Mouse (Mus musculus) fat pad, adult 2 months (tissue): ENCODE results near the gene Tmem132c.

Source experiments
- DNase-seq: peaks from one replicate; pipeline ENCODE4 v3.0.0-alpha.2; 2011; ENCODE audit warnings: low read depth, low spot score; ENCODE audit errors: extremely low read depth

The Tmem132c gene

DNA sequence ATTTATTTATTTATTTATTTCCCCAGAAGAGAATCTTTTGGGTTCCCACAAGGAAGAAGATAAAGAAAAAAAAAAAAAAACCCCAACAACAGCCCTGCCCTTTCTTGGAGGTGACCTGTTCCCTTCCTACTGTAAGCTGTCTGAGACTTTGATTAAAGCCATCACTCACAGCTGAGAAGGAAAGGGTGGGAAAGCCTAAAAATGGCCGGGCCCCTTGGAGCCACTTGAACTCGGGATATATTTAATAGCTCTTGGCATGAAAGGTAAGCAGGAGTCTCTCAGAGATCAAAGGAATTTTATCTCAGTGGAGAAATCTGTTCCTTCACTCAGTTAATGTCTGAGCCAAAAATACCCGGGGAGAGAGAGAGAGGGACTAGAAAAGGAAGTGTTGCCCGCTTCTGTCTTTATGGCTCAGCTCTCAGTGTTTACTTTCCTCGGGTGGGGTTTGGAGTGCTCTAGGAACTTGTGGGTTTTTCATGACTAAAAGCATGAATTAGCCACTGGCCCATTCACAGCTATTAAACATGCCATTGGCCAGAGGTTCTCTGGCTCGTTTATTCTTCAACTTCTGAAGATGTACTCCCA lies 41.0 kb downstream of the Tmem132c start:
- DNase-seq, result no peak

- no peak for DNase-seq
Measured at GRCm38 (mm10) chr5:127286886-127287285, 45.3 kb downstream of the Tmem132c start.

- DNase-seq, result no peak
Measured at GRCm38 (mm10) chr5:127289659-127290058, 48.1 kb downstream of the Tmem132c start.

- no peak for DNase-seq
Measured at GRCm38 (mm10) chr5:127290461-127291250, 49.0 kb downstream of the Tmem132c start.

DNA sequence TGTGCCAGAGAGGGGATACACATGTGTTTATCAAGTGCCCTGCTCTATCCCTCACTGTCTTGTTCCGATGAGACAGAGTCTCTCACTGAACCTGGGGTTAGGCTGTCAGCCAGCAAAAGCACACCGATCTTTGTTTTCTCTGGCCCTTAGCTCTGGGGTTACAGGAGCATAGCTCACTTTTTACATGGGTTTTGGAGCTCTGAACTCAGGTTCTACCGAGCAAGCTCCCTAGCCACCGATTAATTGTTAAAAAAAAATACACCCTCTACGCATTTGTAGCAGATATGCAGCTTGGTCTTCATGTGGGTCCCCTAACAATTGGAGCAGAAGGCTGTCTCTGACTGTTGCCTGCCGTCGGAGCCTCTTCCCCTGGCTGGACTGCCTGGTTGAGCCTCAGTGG lies 50.0 kb downstream of the Tmem132c start:
- no peak for DNase-seq

GRCm38 (mm10) chr5:127293698-127294097 lies 52.1 kb downstream of the Tmem132c start:
- DNase-seq, result no peak

DNA sequence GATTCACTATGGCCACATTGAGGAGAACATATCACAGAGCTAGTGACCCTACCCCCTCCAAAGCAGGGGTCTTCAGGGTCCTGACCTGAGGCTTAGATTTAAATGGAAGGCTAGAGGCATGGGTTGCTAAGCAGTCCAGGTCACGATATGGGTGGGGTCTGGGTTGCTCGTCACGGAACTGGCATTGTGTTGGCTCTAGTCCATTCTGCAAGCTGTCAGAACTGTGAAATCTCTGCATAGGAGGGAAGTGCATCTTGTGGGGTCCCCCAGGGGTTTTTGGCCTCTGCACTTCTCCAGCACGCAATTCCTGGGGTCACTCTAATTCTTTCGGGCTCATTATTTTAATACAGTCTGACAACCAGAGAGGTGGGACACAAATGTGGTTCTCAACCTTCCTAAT lies 55.9 kb downstream of the Tmem132c start:
- no peak for DNase-seq

DNA sequence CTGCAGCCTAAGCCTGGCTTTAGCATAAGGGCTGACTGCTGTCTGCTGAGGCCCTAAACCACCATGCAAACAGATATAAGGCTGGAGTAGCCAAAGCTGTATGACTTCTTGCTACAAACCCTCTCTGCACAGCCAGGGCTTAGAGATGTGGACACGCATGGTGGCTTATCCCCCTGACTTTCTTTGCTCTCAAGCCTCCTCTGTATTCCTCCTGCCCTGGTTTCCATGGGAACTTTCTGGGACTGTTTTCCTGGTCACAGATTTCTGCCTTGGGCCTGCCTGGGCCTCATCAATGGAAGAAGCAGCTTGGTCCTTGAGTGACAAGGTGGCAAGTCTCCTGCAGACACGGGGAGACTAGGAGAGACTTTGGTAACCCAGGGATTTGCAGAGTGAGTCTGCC lies 56.5 kb downstream of the Tmem132c start:
- DNase-seq, result no peak

DNA sequence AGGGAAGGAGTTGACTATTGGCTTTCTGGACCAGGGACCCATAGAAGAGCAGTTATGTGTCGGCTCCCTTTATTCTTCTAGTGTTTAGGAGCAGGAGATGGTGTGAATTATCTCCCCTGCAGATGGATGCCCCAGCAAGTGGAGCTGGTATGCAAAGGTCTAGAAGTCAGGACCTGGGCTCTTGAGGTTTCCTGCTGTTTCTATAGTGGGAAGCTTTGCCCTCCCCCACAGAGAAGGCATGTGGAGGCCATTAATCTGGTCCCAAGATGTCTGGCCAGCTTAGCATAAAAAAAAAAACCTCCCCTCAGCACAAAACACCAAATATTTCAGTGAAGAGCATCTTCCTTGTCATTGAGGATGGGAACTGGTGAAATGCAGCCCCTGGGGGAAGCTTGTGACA lies 57.4 kb downstream of the Tmem132c start:
- no peak for DNase-seq

- DNase-seq, result no peak
Measured at GRCm38 (mm10) chr5:127300597-127301254, 59.1 kb downstream of the Tmem132c start.

GRCm38 (mm10) chr5:127305312-127305711 lies 63.7 kb downstream of the Tmem132c start:
- no peak for DNase-seq

GRCm38 (mm10) chr5:127305719-127306118 lies 64.1 kb downstream of the Tmem132c start:
- DNase-seq, result no peak

DNA sequence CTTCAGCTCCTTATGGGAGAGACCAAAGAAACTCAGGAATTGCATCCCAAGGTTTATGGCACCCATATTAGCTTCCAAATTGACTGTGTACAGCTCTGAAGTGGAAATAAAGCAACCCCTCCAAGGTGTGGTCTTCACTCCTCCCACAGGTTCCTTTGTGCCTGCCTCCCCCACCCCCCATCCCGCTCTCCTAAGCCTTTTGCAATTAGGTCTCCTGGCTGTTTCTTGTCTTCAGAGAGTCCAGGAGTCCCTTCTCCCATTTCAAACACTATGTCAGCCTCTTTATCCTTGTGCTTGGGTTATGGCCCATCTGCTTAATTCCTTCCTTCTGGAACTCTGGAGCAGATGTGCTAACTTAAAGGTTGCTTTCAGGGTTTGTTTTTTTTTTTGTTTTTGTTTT lies 65.1 kb downstream of the Tmem132c start:
- DNase-seq, result no peak

GRCm38 (mm10) chr5:127310318-127311004 lies 68.9 kb downstream of the Tmem132c start:
- no peak for DNase-seq

DNA sequence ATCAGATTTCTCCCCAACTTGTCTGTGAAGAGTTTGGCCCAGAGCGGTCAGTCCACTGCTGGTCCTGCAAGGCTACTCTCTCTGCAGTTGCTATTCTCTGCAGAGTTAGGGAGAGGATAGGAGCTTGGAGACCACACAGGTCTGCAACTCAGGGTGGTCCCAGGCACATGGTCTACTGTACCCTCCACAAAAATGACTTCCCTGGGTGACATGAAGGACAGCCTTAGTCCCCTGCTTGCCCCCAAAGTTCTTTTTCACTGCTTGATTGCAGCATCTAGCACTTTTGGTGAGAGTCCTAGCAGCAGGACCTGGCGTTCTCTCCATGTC lies 69.4 kb downstream of the Tmem132c start:
- DNase-seq, result no peak

DNA sequence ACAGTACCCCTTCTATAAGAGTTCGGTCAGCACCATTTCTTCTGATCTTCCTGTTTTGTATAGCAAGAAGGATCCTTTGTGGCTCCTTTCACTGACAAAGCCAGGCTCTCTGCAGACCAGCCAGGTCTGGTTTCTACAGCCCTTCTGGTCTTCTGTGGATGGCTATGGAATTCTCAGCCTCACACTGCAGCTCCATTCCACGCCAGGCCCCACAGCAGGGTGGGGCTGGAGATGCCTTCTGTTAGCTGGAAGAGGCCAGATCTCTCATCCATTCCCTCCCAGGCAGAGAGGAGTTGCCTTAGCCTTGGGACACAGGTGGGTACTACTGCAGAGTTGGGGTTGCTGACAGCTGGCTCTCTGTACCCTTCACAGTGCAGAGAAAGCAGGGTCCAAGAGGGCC lies 72.0 kb downstream of the Tmem132c start:
- DNase-seq, result no peak

- no peak for DNase-seq
Measured at GRCm38 (mm10) chr5:127319096-127319779, 77.6 kb downstream of the Tmem132c start.

- no peak for DNase-seq
Measured at GRCm38 (mm10) chr5:127324645-127325044, 83.0 kb downstream of the Tmem132c start.

DNA sequence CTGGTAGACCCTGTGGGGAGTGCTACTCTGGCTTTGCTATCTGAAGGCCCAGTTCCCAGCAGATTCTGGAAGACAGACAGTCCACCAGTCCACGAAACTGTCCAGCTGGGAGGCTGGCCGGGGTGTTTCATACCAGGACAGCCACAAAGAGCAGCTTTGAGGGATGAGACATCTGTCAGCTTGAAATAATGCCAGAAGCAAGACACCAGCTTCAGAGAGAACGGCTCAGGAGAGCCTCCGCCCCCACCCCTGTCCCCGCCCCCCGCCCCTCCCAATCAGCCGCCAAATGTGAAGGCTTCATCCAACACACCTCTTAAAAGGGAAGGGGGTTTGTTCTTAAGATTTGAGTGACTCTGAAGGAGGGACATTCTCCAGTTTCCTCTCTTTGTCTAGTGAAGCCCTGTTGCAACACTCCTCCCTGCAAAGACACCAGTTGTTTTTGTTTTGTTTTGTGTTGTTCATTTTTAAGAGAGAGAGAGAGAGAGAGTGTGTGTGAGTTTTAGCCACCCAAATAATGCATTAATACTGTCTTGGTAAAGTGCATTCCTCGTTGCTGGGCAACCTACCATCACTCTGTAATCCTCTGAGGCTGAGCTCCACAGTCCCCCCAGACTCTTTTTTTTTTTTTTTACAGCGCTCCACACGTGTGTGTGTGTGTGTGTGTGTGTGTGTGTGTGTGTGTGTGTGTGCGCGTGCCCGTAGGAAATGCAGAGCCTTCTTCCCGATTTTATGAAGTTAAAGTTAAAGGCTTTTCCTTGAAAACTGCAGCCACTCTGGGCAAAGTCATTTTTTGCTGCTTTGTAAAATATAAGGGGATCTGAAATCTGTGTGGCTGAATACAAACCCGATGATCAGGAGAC lies 94.7 kb downstream of the Tmem132c start:
- no peak for DNase-seq

DNA sequence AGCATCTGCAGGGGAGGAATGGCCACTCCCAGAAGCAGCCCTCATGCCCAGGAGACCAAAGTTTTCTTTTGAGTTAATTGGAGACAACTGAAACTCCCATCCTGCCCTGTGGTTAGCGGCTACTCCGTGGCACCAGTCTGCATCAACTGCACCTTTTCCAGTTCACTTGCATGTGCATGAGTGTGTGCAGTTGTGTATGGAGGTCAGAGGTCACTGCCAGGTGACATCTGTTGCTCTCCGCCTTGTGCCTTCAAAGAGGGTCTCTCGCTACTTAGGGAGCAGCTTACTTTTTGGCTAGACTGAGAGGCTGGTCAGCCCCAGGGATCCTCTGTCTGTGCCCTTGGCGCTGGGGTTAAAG lies 95.3 kb downstream of the Tmem132c start:
- no peak for DNase-seq
